Mouse (Mus musculus): ENCODE measurements around the gene Tuba1a. TPM values are rescaled to one million over a fixed set of nuclear protein-coding genes. Genes with fewer than 3 reads are reported as not detected.

Gene Tuba1a
- total and polyA plus RNA-seq, 3 experiments: 153 to 533 (median 254) TPM

GRCm38 (mm10) chr15:98985982-98986715 lies 32.6 kb upstream of the Tuba1a start:
- dilution Hi-C loops (cut with MboI; ENCODE audit: extremely low pct_ligation_motif_present, extremely low pct_unique_long_range_greater_than_20kb, low sequenced_read_pairs) (no loop called here), in situ Hi-C loops (cut with MboI; ENCODE audit: low pct_ligation_motif_present, low pct_unique_long_range_greater_than_20kb, low sequenced_read_pairs) (no loop called here)
- Histone ChIP-seq H3K9ac (ENCODE audit: insufficient read depth, low read depth) (peak overlapping the region; percentile 16; the same call in 1 of the 2 replicates), H3K9me3 (replicated peaks; ENCODE audit: low read length) (no peaks in the 10 kb centered on the region), H3K36me3 (replicated peaks in 1 of 2; ENCODE audit: control insufficient read depth in 1 of 2, insufficient read depth in 1 of 2, low read length in 1 of 2) (no peaks in the 10 kb centered on the region), H3K27ac (ENCODE audit: insufficient read depth, low read depth) (peak overlapping the region; percentile 89), H3K4me3 (replicated peaks in 1 of 3; ENCODE audit: low read depth in 2 of 3, low read length in 2 of 3, poor library complexity in 1 of 3) (peak overlapping the region; percentile 56 to 78 (median 60)), H3K4me2 (ENCODE audit: insufficient read depth, low read depth, poor library complexity, severe bottlenecking) (peak overlapping the region; percentile 54), H3K79me2 (replicated peaks; ENCODE audit: control insufficient read depth, extremely low read depth, insufficient read depth, poor library complexity, severe bottlenecking) (no peaks in the 10 kb centered on the region), H3K4me1 (ENCODE audit: control insufficient read depth in 1 of 2, insufficient read depth in 2 of 2) (peaks cover 2 to 41% of the 10 kb centered on the region in 2 experiments; a peak in 2 of 4 replicates), H3K27me3 (replicated peaks) (no peaks in the 10 kb centered on the region)
- TF ChIP-seq HCFC1 (IDR thresholded peaks at IDR 0.05; ENCODE audit: low read depth, low read length) (no peak), RAD21 (IDR thresholded peaks at IDR 0.05; ENCODE audit: low read depth, low read length) (no peak; the same call in 1 of the 2 replicates), ZC3H11A (IDR thresholded peaks at IDR 0.05; ENCODE audit: low read depth, low read length) (no peak), GABPA (IDR thresholded peaks at IDR 0.05; ENCODE audit: insufficient replicate concordance, low read depth, low read length) (no peak), MYC (IDR thresholded peaks at IDR 0.05; ENCODE audit: low read depth, low read length) (0 out of 2 replicates have a peak, but pooled peaks have one; percentile 49), PAX5 (IDR thresholded peaks at IDR 0.05; ENCODE audit: low read length) (no peak), UBTF (IDR thresholded peaks at IDR 0.05; ENCODE audit: low read depth, low read length) (no peak), POLR2AphosphoS2 (IDR thresholded peaks at IDR 0.05; ENCODE audit: low read depth, low read length) (no peak), ZNF384 (IDR thresholded peaks at IDR 0.05; ENCODE audit: low read depth, low read length) (peak; percentile 75), CHD2 (IDR thresholded peaks at IDR 0.05; ENCODE audit: low read length) (0 out of 2 replicates have a peak, but pooled peaks have one; percentile 17), TCF12 (IDR thresholded peaks at IDR 0.05; ENCODE audit: low read depth, low read length) (peak; percentile 17; the same call in 1 of the 2 replicates), ZKSCAN1 (IDR thresholded peaks at IDR 0.05; ENCODE audit: borderline replicate concordance, low read depth, low read length) (no peak), IRF4 (IDR thresholded peaks at IDR 0.05; ENCODE audit: low read depth, low read length) (peak; percentile 39; the same call in 1 of the 2 replicates), E2F4 (IDR thresholded peaks at IDR 0.05; ENCODE audit: insufficient replicate concordance, low read depth, low read length) (no peak), POLR2A (IDR thresholded peaks at IDR 0.05; ENCODE audit: low read depth, low read length) (no peak), BHLHE40 (IDR thresholded peaks at IDR 0.05; ENCODE audit: low read depth, low read length) (no peak), EP300 (IDR thresholded peaks at IDR 0.05; ENCODE audit: low read length) (no peak; the same call in 1 of the 2 replicates), MAX (IDR thresholded peaks at IDR 0.05; ENCODE audit: low read length) (peak; percentile 23), MAFK (IDR thresholded peaks at IDR 0.05; ENCODE audit: insufficient replicate concordance, low read length) (no peak), ELF1 (IDR thresholded peaks at IDR 0.05; ENCODE audit: low read depth, low read length) (no peak), MXI1 (IDR thresholded peaks at IDR 0.05; ENCODE audit: low read depth, low read length) (0 out of 2 replicates have a peak, but pooled peaks have one; percentile 56), SIN3A (IDR thresholded peaks at IDR 0.05; ENCODE audit: low read length) (no peak; the same call in 1 of the 2 replicates), MEF2A (IDR thresholded peaks at IDR 0.05; ENCODE audit: borderline replicate concordance, low read depth, low read length) (peak; percentile 83; the same call in 1 of the 2 replicates), KAT2A (IDR thresholded peaks at IDR 0.05; ENCODE audit: insufficient replicate concordance, low read length) (no peak), RCOR1 (conservative IDR thresholded peaks at IDR 0.05; ENCODE audit: low read depth, low read length) (no peak), TBP (conservative IDR thresholded peaks at IDR 0.05; ENCODE audit: low read depth, low read length) (peak; percentile 70), ETS1 (conservative IDR thresholded peaks at IDR 0.05; ENCODE audit: low read depth, low read length) (peak; percentile 57), ZMIZ1 (IDR thresholded peaks at IDR 0.05; ENCODE audit: low read depth, low read length) (no peak), CHD1 (IDR thresholded peaks at IDR 0.05; ENCODE audit: low read depth, low read length) (peak; percentile 37; the same call in 1 of the 2 replicates), USF2 (conservative IDR thresholded peaks at IDR 0.05; ENCODE audit: low read depth, low read length) (no peak), MAZ (IDR thresholded peaks at IDR 0.05; ENCODE audit: low read depth, low read length) (no peak)
- peak; percentile 69 for DNase-seq (ENCODE audit: extremely low read depth)

Measured in CH12.LX (cell line).